18 mouse cellular contexts compared by ENCODE assay signal in genomic region chr2:137515043-137515442, GRCm38 (mm10).
"Had no signal": no experiment of that assay in that cellular context is flagged by ENCODE, and none has a peak within 500 bp of the region (broad histone marks: within the 10 kb centered on the region; RNA-seq: fewer than 3 reads in every experiment).

No protein-coding gene starts in this region.

- H3K9me3 ChIP-seq: limb, embryonic 15.5 days; liver, embryonic 12.5 days; lung, embryonic 15.5 days; megakaryocyte, embryonic 14.5 days; midbrain, embryonic 13.5 days; neural tube, embryonic 15.5 days had no signal

- H3K36me3 ChIP-seq: limb, embryonic 15.5 days; liver, embryonic 12.5 days; lung, embryonic 15.5 days; midbrain, embryonic 13.5 days; neural tube, embryonic 15.5 days had no signal

- H3K4me3 ChIP-seq: limb, embryonic 15.5 days; liver, embryonic 12.5 days; lung, embryonic 15.5 days; megakaryocyte, embryonic 14.5 days; midbrain, embryonic 13.5 days; myocyte; neural tube, embryonic 15.5 days had no signal

- H3K27ac ChIP-seq: limb, embryonic 15.5 days; liver, embryonic 12.5 days; lung, embryonic 15.5 days; macrophage; midbrain, embryonic 13.5 days; neural tube, embryonic 15.5 days had no signal

- H3K9ac ChIP-seq: limb, embryonic 15.5 days; liver, embryonic 12.5 days; lung, embryonic 15.5 days; midbrain, embryonic 13.5 days; neural tube, embryonic 15.5 days had no signal

- H3K4me2 ChIP-seq: limb, embryonic 15.5 days; liver, embryonic 12.5 days; lung, embryonic 15.5 days; midbrain, embryonic 13.5 days; neural tube, embryonic 15.5 days had no signal

- H3K4me1 ChIP-seq: limb, embryonic 15.5 days; liver, embryonic 12.5 days; lung, embryonic 15.5 days; megakaryocyte, embryonic 14.5 days; midbrain, embryonic 13.5 days; neural tube, embryonic 15.5 days had no signal

- H3K27me3 ChIP-seq: limb, embryonic 15.5 days; liver, embryonic 12.5 days; lung, embryonic 15.5 days; megakaryocyte, embryonic 14.5 days; midbrain, embryonic 13.5 days; neural tube, embryonic 15.5 days had no signal

- ATAC-seq: inflammation-experienced regulatory T-cells, adult 6 months; liver, embryonic 12.5 days; midbrain, embryonic 13.5 days had no signal

- DNase-seq: kidney, adult 11 months; kidney, adult 9 months; layer of hippocampus, adult 9-11 months; layer of hippocampus, postnatal 36 days; lung, postnatal 14 days; right cerebral cortex, postnatal 4 days; spleen, adult 18-20 months; thymus, adult 18-20 months; thymus, postnatal 14 days had no signal
